Mouse (Mus musculus) bone marrow, adult 2 months (tissue): Measurements from ENCODE around the gene Acsm2.

ENCODE experiments used
- CTCF ChIP-seq: fragments of 200-500 bp; IDR thresholded peaks from 2 replicates; pipeline ENCODE4 v1.5.1; 2011; ENCODE audit warnings: low read length, control low read depth; ENCODE audit not compliant: control insufficient read depth, insufficient read depth
- POLR2A ChIP-seq: fragments of 200-500 bp; IDR thresholded peaks from 2 replicates; pipeline ENCODE4 v1.6.1; 2011; ENCODE audit warnings: low read depth, mild to moderate bottlenecking, control low read depth, low read length, borderline replicate concordance; ENCODE audit not compliant: control insufficient read depth

DNA sequence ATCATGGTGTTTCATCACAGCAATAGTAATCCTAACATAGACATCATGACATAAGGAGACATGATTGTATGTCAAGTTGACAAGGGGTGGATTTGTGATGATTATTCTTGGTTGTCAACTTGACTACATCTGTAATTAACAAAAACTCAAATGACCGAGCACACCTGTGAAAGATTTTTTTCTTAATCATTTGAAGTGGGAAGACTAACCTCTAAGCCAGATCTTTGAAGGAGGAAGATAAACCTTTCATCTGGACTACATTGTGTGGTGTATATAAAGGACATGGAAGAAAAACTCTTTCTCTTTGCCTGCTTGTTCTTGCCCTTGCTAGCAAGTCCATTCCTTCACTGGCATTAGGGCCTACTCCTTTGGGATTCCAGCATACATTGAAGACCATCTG is at the start of gene Acsm2:
- TF ChIP-seq CTCF = no peak
- TF ChIP-seq POLR2A = no peak
